Mouse (Mus musculus) common myeloid progenitor, adult 5-6 weeks (primary cell): ENCODE measurements at regions not wholly inside any gene's neighbourhood (a gene's known extent, or its start where the extent isn't known, plus 50 kb on each side); places are given as distances from the start of the nearest gene placed in this dataset.

ENCODE experiments used
- ATAC-seq: replicated peaks from 2 replicates; pipeline ENCODE4 v1.8.0; 2016; ENCODE audit warnings: low read depth, mild to moderate bottlenecking, moderate TSS enrichment, inconsistent platforms; ENCODE audit not compliant: poor library complexity, severe bottlenecking

DNA sequence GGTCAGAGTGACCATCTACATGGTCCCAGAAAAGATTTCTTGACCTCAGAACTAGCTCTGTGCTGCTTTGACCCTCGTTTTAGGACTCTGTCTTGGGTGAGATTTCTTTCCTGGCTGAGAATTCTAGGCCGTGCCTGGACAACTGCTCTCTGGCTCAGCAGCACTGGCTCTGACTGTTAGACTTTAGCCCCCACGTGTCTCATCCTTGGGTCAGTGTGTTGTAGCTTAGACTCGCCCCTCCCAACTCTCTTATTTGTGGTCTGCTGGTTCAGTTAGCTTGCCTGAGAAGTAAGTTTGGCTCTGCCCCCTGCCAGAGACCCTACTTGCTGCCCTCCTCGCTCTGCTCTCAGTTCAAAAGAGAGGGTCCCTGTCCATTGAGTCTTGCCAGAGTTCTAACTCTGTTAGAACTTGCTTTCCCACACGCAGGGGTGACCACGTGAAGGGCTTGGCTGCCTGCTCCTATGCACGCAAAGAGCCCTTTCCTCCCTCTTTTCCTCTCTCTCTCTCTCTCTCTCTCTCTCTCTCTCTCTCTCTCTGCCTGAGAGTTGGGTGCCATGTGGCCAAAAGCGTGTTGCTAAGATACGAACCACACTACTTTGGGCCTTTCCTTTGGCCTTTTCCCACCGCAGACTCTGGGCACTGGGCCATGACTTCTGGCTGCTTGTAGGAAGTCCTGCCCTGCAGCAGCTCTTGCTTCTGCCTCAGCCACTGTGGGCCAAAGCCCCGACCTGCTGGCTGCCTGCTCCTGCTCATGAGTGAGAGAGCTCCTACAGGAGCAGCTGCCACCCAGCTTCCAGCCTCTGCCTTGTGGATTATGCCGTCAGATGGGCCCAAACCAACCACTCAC, 344.2 kb upstream of the Amot start:
- peak; percentile 91 for ATAC-seq

DNA sequence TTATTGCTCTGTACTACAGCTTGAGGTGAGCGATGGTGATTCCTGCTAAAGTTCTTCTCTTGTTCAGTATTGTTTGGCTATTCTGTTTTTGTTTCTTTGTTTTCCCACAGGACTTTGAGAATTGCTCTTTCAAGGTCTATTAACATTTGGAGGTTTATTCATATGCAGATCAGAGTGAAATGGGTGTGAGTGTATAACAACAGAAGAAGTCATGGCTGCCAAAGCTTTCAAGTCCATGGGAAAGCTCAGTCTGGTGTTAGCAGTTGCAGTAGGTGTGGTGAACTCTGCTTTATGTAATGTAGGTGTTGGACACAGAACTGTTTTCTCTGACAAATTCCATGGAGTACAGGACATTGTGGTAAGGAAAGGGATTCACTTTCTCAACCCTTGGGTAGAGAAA, 328.1 kb upstream of the Amot start:
- no peak for ATAC-seq

DNA sequence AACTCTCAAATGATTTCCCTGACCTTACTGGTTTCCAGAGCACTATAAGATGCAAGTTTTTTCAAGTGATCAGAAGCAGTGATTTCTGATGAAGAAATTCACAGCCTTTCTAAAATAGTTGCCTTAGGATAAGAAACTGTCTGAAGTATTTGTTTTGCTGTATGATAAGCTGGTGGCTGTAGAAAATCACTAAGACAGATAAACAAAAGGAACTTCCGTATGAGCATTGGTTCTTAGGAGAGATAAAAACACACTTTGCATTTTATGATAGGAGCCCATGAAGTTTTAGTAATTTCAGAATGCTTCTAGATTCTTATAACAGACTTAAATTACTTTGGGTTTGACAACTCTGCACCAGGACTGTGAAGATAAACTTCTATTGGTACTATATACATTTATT, 308.0 kb upstream of the Amot start:
- no peak for ATAC-seq
